Mouse (Mus musculus): ENCODE results near the gene Syt16.

Gene Syt16

DNA sequence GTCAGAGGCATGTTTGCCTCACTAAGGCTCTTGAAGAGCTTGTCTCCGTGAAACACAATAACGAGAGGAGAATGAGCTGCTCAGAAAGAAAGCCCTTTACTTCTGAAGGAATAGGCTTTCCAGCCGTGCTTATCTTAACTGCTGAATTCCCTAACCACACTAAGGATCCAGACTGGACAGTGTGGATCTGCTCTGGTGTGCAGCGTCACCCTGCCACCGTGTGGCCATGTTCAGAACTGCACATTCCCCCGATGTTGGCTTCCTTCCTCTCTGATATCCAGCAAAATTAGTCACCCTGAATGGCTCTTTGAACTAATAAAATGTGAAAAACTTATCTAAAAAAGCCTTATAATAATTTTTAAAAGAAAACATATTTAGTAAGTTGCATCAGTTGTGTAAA, 16.3 kb downstream of the Syt16 start:
- DNase-seq (ENCODE audit: low spot score), result peak; percentile 93

DNA sequence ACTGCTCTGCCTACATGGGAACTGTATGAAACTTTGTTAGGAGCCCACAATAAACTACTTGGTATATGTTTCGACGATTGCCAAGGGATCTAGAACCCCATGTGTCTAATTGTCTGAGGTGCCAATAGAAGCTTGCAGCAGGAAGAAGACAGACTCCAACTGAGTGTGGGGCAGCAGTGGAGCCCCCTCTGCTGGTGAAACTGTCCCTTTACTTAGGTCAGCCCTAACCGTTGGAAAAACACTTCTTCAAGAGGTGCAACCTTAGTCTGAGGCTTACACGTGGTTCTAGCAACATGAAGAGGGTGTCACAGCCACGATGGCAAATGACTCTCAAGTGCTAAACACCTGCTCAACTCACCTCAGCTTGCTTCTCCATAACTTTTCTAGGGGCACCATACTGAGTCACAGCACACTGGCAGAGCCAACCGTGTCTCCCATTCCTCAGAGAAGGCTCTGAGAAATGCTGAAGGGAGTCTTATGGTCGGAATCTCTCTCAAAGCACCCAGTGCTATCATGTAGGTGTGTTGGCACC, 17.3 kb downstream of the Syt16 start:
- DNase-seq (ENCODE audit: low spot score), result peak; percentile 77

DNA sequence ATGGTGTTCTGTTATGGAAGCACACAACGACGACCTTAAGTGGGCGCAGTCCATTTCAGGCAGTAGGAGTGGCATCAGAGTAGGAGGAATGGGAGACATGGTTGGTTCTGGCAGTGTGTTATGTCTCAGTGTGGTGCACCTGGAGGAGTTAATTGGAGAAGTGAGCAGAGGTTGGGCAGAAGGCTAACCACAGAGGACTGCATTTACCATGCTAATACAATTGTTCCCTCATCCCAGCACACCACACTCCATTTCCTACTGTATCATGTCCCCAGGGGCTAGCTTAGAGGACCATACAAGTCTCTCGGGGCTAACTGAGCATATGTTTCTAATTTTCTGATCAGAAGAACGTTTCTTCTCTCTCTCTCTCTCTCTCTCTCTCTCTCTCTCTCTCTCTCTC, 18.0 kb downstream of the Syt16 start:
- no peak for DNase-seq (ENCODE audit: low spot score)

DNA sequence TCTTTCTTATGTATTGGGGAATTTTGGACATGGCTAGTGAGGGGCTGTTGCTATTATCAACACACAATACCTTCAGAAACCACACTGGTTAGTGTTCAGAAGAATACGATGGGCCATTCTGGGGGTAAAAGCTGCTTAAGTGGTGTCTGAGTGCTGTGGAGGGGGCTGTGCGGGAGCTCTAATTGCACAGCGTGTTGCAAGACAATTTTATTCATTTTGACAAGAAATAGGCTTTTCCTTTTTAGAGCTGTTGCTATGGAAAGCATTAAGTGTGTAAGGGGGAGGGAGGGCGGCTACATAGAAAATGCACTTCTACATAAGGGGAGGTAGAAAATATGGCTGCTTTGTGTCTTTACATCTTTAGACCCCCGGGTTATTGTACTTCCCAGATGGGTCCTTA, 25.8 kb downstream of the Syt16 start:
- DNase-seq (ENCODE audit: low spot score), result no peak

DNA sequence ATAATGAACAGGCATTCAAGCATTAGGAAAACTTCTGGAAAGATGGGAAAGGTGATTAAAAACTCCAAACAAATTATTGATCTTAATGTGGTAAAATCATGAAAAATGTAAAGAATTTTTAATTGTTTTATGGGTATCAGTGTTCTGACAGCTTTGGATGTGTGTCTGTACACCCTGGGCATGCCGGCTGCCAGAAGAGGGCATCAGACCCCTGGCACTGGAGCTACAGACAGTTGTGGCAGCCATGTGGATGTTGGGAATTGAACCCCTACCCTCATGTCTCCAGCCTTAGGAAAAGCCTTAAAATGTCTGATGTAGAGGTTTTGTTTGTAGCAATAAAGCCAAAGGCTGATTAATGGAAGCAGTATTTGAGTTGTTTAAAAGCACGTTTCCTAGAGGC, 27.5 kb downstream of the Syt16 start:
- no peak for DNase-seq (ENCODE audit: low spot score)

DNA sequence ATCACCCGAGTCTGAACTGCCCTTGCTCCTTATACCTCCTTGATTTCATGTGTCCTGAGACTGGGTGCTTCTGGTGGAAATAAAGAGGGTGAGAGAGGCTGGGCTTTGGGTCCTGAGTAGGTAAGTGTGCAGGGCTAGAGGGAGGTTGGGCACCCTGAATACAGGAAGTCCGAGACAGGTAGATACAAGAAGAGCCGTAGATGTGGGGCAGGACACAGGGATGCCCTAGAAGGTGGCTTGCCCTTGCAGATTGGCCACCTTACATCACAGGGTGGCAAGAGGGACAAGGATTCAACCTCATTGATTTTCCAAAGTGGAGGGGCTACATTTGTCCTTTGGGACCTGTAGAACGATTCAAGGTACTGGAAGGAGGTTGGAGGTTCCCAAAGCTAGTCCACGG, 45.8 kb downstream of the Syt16 start:
- no peak for DNase-seq (ENCODE audit: low spot score)

DNA sequence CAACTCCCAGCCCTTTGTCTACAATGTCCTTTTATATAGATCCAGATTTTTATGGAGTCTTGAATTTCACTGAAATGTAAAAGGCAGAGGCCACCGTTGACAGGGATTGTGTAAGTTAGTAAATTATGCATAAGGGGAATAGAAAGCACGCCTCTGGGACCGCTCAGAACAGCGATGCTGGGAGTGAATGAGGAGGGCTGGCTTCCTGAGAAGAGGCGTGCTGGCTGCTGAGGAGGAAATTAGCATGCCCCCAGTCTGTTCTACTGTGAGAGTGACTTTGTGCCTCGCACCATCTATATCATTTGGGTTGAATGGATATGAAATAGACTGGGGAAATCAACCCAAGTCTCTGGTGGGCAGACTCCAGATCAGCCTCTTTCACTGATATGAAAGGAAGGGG, 46.3 kb downstream of the Syt16 start:
- peak; percentile 34 for DNase-seq (ENCODE audit: low spot score)

DNA sequence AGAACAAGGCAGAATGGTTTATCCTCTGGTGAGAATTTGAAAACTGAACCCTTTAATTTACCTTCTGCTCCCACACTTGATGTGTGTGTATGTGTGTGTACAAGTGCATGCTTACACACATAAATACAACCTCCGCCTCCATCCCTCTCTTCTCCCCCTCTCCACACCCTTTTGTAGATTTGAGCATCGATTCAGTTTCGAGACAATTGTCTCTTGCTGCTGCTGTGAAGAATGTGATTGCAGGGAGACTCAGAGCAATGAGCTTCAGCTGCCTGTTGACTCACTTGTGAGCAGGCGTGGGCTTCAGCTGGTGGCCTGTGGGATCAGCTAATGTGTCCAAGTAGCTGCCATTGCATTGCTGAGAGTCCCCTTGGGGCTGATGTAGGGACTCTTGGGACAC, 46.8 kb downstream of the Syt16 start:
- DNase-seq (ENCODE audit: low spot score), result no peak

DNA sequence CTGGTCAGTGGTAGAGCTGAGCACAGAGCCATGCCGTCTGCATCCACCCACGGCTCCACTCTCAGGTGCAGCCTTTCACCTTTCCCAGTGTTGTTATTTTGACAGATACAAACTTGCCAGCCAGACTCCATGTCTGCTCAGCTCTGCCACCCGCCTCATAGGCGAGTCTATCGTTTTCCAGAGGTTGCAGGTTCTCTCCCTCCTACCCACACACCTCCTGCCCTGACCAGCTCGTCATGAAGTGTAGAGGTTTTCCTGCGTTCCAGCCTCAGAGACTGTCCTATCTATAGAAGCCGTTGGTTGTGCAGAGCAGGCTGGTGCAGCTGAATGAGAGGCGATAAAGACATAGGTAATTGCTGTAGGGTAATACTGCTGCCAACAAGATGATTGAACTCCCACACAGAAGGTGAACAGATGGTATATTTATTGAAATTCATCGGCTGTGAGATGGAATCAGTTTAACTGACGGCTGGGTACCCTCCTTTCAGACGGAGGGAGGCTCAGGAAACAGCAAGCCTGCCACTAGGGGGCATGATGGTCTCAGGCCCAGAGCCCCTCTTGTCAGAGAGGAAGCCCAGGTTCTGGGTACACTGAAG, 58.0 kb downstream of the Syt16 start:
- DNase-seq (ENCODE audit: low spot score), result peak; percentile 87

DNA sequence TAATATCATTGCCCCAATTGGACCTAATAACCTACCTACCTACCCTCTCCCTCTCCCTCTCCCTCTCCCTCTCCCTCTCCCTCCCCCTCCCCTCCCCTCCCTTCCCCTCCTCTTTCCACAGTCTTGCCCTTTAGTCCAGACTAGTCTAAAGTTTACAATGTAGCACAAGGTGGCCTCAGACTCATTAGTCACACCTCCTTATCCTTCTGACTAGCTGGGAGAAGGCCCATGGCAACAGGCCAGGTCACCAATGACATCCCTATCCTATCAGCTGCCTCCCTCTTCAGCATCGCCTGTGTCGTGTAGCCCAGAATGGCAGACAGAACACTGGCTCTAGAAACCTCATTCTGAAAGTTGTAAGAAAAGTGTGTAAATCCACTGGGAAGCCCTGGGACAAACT, 58.7 kb downstream of the Syt16 start:
- no peak for DNase-seq (ENCODE audit: low spot score)

DNA sequence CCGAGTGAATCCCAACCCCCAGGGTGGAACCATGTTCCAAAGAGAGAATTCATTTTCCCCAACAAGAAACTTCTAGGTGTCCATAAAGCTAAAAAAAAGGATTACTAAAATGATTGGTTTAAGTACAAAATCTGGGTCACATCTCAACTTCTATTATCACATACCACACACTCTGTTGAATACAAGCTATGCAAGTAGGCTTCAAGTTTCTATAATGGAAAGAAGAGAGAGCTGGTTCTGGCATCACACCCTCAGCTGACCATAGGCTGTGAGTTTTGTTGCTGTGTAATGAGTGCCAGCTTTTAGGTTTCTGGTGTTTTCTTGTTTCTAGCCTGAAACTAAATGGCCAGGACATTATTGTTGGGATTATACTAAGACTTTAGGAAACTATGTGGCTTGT, 65.1 kb downstream of the Syt16 start:
- DNase-seq (ENCODE audit: low spot score), result no peak

DNA sequence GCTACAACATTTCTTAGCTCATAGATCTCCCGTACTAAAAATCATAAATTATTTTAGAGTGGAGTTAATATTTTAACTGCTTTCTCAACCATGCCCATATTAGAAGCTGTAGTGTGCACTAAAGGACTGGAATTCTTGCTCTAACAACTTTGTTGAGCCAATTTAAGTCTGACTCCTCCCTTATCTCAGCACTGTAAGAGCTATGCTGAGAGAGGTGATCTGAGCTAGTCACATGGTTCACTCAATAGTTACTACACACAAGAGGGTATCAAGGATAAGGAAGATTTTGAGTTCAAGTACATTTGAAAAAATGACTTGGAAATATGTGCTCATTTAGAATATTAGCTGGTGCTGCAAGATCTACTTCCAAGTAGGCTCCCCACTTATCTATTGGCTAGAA, 71.5 kb downstream of the Syt16 start:
- DNase-seq (ENCODE audit: low spot score), result no peak

DNA sequence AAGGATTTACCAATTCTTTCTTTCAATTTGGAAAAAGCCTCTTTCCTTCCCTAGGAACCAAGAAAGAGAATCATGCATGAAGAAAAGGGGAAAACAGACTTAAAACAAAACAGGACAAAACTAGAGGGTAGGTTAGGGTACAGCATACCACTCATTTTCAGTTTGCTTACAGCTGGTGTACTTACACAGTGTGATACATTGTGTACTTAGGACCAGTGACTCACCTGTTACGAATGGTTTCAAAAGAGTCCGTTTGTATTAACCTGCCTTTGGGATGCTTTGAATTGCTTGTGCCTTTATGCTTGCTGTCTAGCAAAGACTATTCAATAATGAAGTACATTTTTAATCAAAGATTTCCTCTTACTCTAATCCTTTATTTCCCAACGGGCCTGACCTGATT, 78.1 kb downstream of the Syt16 start:
- DNase-seq (ENCODE audit: low spot score), result no peak

DNA sequence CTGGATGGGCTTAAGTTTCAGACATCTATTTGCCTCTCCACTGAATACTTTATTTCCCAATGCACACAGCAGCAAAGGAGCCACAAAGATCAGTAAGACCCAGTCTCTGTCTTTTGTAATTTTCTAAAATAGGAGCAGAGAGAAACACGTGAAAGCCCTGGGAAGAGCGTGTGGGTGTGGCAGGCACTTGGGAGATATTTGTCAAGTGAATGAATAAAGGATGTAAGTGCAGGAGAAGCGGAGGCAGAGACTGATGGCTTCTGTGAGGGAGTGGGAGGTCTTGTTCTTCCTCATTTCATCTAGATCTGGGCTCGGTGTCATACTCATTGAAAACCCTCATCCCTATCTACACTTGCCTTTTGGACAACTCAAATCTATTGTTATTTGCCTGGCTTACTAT, 78.6 kb downstream of the Syt16 start:
- no peak for DNase-seq (ENCODE audit: low spot score)

DNA sequence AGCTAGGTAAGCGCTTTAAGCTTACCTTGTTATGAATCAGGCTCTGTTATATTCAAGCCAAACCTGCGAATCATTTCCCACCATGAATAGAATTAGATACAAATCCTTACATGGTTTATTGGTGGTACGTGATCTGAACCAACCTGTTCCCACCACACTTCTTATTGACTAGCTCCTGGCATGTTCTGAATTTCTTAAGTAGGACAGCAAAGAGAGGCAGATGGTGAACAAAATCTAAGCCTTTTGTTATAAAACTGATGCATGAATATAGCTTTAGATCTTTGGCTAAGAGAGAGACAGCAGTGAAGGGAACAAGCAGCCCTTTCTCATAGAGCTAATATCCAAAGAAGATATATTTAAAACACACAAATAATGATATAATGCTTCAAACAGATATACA, 83.7 kb downstream of the Syt16 start:
- no peak for DNase-seq (ENCODE audit: low spot score)

DNA sequence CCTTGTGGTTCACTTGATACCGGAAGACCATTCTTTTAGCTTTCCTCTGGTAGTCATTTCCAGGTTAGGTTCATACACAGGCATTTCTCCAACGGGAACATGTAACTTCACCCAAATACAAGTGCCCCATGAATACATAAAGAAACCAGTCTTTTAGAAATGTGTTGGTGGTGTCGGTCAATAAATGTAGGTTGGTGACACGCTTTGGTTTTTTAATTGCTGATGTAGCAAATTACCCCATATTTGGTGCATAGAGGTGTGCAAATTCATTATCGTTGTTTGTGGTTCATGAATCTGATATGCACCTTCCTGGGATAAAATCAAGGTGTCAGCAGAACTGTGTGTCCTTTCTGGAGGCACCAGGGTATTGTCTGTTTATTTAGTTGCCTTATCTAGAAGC, 86.9 kb downstream of the Syt16 start:
- DNase-seq (ENCODE audit: low spot score), result no peak

DNA sequence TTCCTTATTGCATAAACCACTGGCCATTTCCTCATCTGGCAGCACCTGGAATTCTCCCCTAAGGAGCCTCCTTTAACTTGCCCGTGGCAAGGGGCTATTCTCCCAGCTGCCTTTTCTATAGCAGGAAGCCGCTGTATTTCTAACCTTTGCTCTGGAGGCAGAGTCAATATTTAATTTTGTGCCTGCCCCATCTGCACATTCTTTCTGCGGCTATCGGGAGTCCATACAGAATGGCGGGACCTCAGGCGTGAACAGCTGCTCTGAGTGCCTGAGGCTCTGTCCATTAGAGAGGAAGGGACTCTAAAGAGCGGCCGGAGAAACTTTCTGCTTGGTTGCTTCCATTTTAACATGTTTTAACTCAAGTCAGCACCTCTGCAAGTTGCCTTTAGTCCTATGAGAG, 89.6 kb downstream of the Syt16 start:
- no peak for DNase-seq (ENCODE audit: low spot score)

DNA sequence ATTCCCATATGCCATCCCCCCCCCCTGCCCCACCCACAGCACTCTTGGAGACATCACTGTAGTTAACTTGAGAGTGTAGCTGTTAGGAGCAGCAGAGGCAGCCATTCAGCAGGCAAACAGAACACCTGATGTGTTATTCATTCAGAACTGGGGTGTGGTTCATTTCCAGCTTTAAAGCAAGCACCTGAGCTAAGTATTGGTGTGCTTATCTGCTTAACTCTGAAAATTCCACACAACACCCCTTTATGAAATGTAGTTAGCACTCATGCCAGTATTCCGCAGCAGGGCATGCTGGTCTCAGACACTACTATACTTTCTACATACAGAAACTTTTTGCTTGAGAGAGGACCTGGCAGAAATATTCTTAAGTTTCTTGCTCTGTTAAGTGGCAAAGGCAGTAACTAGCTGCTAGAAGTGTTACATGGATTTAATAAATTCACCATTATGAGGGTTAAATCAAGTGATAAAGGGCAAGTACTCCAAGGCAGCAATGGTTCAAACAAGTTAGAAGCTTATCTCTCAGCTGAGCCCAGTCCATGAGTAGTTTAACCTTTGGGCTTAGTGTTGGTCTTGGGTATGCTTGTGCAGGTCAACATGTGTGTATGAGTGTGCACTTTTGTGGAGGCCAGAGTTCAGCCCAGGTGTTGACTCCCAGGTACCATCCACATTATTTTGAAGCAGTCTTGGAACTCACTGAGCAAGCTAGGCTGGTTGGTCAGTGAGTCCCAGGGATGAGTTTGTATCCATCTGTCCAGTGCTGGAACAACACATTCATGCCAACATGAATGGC, 92.1 kb downstream of the Syt16 start:
- DNase-seq (ENCODE audit: low spot score), result no peak

DNA sequence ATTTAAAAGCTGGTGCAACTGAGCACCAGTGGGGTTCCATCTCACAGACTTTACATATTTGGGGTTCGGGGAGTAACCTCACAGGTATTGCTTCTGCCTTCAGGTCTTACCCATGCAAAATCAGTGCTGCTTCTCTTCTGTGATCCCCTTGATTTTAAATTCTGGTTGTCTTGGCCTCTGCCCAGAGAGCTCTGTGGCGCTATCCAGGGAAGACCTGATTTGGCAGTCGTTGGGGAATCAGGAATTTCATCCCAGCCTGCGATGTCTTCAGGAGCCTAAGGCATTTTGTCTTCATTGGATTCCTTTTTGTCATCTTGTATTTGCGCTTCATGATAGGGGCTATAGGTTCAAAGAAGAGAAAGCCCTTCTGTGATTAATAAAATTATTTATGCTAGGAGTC, 95.1 kb downstream of the Syt16 start:
- DNase-seq (ENCODE audit: low spot score), result no peak

DNA sequence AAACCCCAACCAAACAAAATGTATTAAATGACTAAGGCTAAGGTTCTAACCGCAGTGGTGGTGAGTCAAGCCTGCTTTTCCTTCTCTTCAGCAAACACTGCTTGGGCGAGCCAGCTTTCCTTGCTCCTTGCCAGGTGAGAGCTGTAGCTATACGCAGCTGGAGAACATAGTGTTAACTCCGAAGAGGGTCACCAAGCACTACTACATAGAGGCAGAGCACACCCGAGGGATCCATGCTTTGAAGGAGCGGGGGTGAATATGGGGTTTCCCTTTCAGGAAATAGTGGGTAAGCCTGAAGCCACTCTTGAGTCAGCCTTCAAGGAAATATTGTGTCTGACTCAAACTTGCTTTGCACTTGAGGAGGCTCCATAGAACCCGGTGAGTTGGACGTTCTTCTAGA, 95.6 kb downstream of the Syt16 start:
- DNase-seq (ENCODE audit: low spot score), result no peak

DNA sequence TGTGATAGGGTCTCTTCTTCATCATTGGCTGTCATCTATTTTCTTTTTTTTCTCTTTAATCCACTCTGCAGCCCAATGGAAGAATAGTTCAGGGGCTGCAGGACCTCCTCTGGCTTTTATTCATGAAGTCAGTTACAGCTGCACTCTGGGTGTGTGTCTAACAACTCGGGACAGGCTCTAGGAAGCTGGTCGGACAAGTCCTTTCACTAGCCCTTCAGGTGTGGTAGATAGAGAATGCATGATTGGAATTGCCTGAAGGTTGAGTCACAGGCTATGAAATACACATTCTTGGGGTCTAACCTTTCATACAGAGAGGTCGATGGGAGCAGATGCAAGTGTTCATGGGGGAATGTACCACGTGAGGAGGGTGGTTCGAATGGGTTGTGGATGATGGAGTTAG, 97.2 kb downstream of the Syt16 start:
- DNase-seq (ENCODE audit: low spot score), result no peak

DNA sequence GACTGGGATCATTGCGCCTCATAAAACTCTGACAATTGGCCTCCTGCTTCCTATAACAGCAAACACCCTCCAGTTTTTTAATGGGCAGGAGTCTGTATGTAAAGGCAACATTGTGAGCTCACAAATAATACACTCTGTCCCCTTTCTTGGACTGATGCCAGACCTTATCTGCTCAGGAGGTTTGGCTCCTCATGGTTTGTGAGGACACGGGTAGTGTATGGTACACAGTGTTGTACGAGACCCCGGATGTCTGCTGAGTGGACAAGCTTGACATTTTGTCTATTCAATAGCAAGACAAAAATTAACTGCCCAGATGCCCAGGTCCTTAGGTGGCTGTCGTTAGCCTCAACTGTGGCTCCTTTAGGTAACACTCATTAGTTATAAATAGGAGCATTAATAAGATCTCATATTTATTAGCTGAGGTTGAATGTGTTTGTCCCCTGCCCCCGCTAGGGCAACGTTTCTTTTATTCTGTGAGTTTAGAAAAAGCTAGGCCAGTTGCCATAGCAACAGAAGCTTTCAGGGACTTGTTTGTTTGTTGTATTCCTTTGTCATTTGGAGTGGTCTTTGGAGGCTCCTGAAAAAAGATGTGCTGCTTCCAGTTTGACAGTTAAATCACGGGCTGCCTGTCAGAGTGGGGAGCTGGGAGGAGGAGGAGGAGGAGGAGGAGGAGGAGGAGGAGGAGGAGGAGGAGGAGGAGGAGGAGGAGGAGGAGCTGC, 101.3 kb downstream of the Syt16 start:
- DNase-seq (ENCODE audit: low spot score), result peak; percentile 39

DNA sequence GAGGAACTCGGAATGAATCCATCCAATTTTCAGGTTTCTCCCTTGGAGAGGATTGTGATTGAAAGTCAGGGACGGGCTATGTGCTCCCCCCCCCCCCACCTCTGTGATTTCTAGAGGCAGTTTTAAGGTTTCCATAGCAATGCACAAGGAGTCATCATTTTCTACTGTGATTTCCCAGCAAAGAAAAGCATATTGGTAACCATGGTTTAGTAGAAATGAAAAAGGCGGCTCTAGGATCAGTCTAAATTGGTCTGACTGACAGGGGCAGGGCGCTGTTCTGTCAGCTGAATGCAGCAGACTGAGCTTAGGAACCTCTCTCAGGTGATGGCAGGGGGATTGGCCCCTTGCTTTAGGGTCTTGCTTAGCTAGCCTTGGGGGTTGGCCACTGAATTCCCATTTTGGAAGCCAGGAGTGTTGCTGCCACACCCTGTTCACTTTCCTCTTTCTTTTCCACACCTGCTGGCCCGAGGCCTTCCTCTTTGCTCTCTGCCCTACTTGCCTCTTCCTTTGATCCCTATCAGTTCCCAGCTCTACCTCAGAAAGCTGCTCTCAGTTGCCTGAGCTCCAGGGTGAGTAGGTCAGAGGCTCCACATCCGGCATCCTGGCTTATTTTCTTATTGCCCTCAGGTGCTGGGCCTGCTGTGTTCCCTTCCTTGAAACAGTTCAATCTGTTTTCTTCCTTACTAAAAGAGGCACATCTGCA, 108.5 kb downstream of the Syt16 start:
- no peak for DNase-seq (ENCODE audit: low spot score)
